ENCODE assay signal across 27 mouse cellular contexts in the genomic region with DNA sequence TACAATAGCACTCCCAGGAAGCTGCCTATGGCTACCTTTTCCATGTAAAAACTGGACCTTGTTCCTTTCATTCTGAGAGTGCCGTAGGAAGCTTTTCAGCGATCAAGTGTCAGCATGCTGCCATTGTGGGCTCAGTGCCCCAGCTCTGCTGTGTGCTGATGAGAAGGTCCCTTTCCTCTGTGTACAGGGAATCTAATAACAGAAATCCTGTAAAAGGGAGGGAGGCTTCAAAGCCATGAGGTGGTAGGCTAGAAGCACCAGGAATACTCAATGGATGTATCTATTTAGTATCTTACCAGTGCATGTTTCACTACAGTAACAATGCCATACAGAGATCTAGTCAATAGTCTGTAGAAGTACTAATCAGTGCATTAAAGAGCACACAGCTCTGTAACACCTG.
"Had no signal": no experiment of that assay in that cellular context is flagged by ENCODE, and none has a peak within 500 bp of the region (broad histone marks: within the 10 kb centered on the region; RNA-seq: fewer than 3 reads in every experiment).

No protein-coding gene starts in this region.

- DNase-seq: cerebellum, adult 2 months; cerebellum, adult 8-10 months; cerebellum, adult 9-10 months; cerebellum, adult 9-11 months; cerebellum, postnatal 10 days; cerebellum, postnatal 14 days; cerebellum, postnatal 25 days; cerebellum, postnatal 36 days; embryo, embryonic 11 days; forebrain, postnatal 0 days; gastrocnemius, adult 2 months; gastrocnemius, postnatal 10 days; gastrocnemius, postnatal 14 days; gastrocnemius, postnatal 25 days; gastrocnemius, postnatal 36 days; heart, adult 2 months had no signal

- H3K4me3 ChIP-seq: embryonic facial prominence, embryonic 10.5 days; embryonic facial prominence, embryonic 12.5 days; embryonic facial prominence, embryonic 13.5 days; embryonic facial prominence, embryonic 15.5 days; erythroblast, embryonic 14.5 days; forebrain, embryonic 10.5 days; forebrain, embryonic 12.5 days; forebrain, embryonic 13.5 days; forebrain, embryonic 15.5 days; gastrocnemius, adult 2 months; heart, adult 2 months had no signal

- H3K27me3 ChIP-seq: embryonic facial prominence, embryonic 12.5 days; embryonic facial prominence, embryonic 15.5 days; forebrain, embryonic 12.5 days; forebrain, embryonic 13.5 days; forebrain, embryonic 15.5 days had no signal

- H3K9ac ChIP-seq: embryonic facial prominence, embryonic 12.5 days; embryonic facial prominence, embryonic 13.5 days; embryonic facial prominence, embryonic 15.5 days; forebrain, embryonic 12.5 days; forebrain, embryonic 13.5 days; forebrain, embryonic 15.5 days; forebrain, postnatal 0 days had no signal

- H3K36me3 ChIP-seq: embryonic facial prominence, embryonic 10.5 days; embryonic facial prominence, embryonic 12.5 days; embryonic facial prominence, embryonic 13.5 days; embryonic facial prominence, embryonic 15.5 days; forebrain, embryonic 10.5 days; forebrain, embryonic 12.5 days; forebrain, embryonic 15.5 days had no signal

- H3K27ac ChIP-seq: embryonic facial prominence, embryonic 10.5 days; embryonic facial prominence, embryonic 12.5 days; embryonic facial prominence, embryonic 13.5 days; embryonic facial prominence, embryonic 15.5 days; forebrain, embryonic 10.5 days; forebrain, embryonic 12.5 days; forebrain, embryonic 13.5 days; forebrain, embryonic 15.5 days; gastrocnemius, adult 2 months; heart, adult 2 months had no signal

- H3K9me3 ChIP-seq: embryonic facial prominence, embryonic 10.5 days; embryonic facial prominence, embryonic 12.5 days; embryonic facial prominence, embryonic 13.5 days; embryonic facial prominence, embryonic 15.5 days; forebrain, embryonic 10.5 days; forebrain, embryonic 12.5 days; forebrain, embryonic 13.5 days; forebrain, embryonic 15.5 days had no signal

- ATAC-seq: forebrain, embryonic 13.5 days; forebrain, embryonic 14.5 days; forebrain, embryonic 15.5 days; forebrain, embryonic 16.5 days; forebrain, postnatal 0 days had no signal

- H3K4me2 ChIP-seq: embryonic facial prominence, embryonic 12.5 days; embryonic facial prominence, embryonic 13.5 days; embryonic facial prominence, embryonic 15.5 days; forebrain, embryonic 12.5 days; forebrain, embryonic 13.5 days; forebrain, embryonic 15.5 days had no signal

- H3K4me1 ChIP-seq: embryonic facial prominence, embryonic 10.5 days; forebrain, embryonic 12.5 days; forebrain, embryonic 15.5 days had no signal
